Mouse (Mus musculus): ENCODE data around the gene Evi5l. TPM values are rescaled to one million over a fixed set of nuclear protein-coding genes. Genes with fewer than 3 reads are reported as not detected.

The Evi5l gene
- total and polyA plus RNA-seq, 3 experiments, result 4.5 to 10.8 TPM; not detected in 1

GRCm38 (mm10) chr8:4250306-4250970, 84.1 kb downstream of the Evi5l start:
- Histone ChIP-seq H3K79me2 (ENCODE audit: control insufficient read depth, insufficient read depth, low read length, poor library complexity) (peaks cover 1% of the 10 kb centered on the region), H3K27ac (ENCODE audit: control insufficient read depth, low read depth, low read length) (no peak overlapping the region), H3K9me3 (replicated peaks; ENCODE audit: insufficient read depth, low read length) (no peaks in the 10 kb centered on the region), H3K4me1 (ENCODE audit: control insufficient read depth in 1 of 2, insufficient read depth in 2 of 2, low read length in 2 of 2) (peaks cover 0 to 15% of the 10 kb centered on the region in 2 experiments; a peak in 2 of 4 replicates), H3K4me3 (ENCODE audit: control insufficient read depth in 1 of 2, insufficient read depth in 1 of 2, low read depth in 2 of 2, low read length in 2 of 2) (no peak overlapping the region), H3K9ac (ENCODE audit: control insufficient read depth, low read depth, low read length, poor library complexity, severe bottlenecking) (no peak overlapping the region), H3K36me3 (ENCODE audit: control insufficient read depth in 1 of 2, insufficient read depth in 2 of 2, low read length in 2 of 2) (peaks cover 1 to 6% of the 10 kb centered on the region in 2 experiments; a peak in 3 of 4 replicates), H3K27me3 (ENCODE audit: control insufficient read depth in 1 of 2, insufficient read depth in 2 of 2, low read length in 2 of 2) (no peaks in the 10 kb centered on the region)
- peak; percentile 88 for DNase-seq (ENCODE audit: low read depth, low spot score)
- no peak for TF ChIP-seq MAX (IDR thresholded peaks at IDR 0.05; ENCODE audit: low read length)
- no peak for TF ChIP-seq ETS1 (IDR thresholded peaks at IDR 0.05; ENCODE audit: low read depth, low read length)
- no peak for TF ChIP-seq USF1 (IDR thresholded peaks at IDR 0.05; ENCODE audit: low read depth, low read length)
- no peak for TF ChIP-seq HCFC1 (IDR thresholded peaks at IDR 0.05; ENCODE audit: low read depth, low read length)
- TF ChIP-seq EP300 (IDR thresholded peaks at IDR 0.05; ENCODE audit: low read depth in 1 of 2, low read length in 2 of 2), result 0 out of 4 replicates have a peak, but pooled peaks of 1 of the 2 experiments have one; percentile 13
- TF ChIP-seq JUND (IDR thresholded peaks at IDR 0.05; ENCODE audit: low read depth, low read length), result no peak
- no peak for TF ChIP-seq ELF1 (IDR thresholded peaks at IDR 0.05; ENCODE audit: low read depth, low read length)
- TF ChIP-seq MYB (IDR thresholded peaks at IDR 0.05; ENCODE audit: low read depth, low read length), result no peak
- peak; percentile 27; the same call in 1 of the 2 replicates for TF ChIP-seq BHLHE40 (IDR thresholded peaks at IDR 0.05; ENCODE audit: borderline replicate concordance, low read depth, low read length)
- peak; percentile 67 for TF ChIP-seq RAD21 (IDR thresholded peaks at IDR 0.05; ENCODE audit: low read depth, low read length)
- peak; percentile 46; the same call in 1 of the 2 replicates for TF ChIP-seq SIN3A (IDR thresholded peaks at IDR 0.05; ENCODE audit: low read length)
- no peak; the same call in 1 of the 2 replicates for TF ChIP-seq MXI1 (IDR thresholded peaks at IDR 0.05; ENCODE audit: low read depth, low read length)
- no peak for TF ChIP-seq GABPA (IDR thresholded peaks at IDR 0.05; ENCODE audit: low read depth, low read length)
- TF ChIP-seq TAL1 (IDR thresholded peaks at IDR 0.05; ENCODE audit: low read length), result no peak
- TF ChIP-seq MAZ (IDR thresholded peaks at IDR 0.05; ENCODE audit: low read depth, low read length), result 0 out of 2 replicates have a peak, but pooled peaks have one; percentile 22
- TF ChIP-seq ZNF384 (IDR thresholded peaks at IDR 0.05; ENCODE audit: low read depth, low read length), result no peak
- no peak for TF ChIP-seq ZKSCAN1 (IDR thresholded peaks at IDR 0.05; ENCODE audit: low read depth, low read length)
- TF ChIP-seq MEF2A (IDR thresholded peaks at IDR 0.05; ENCODE audit: extremely low read depth, insufficient replicate concordance, low read depth, low read length, poor library complexity, severe bottlenecking), result no peak
- TF ChIP-seq POLR2A (IDR thresholded peaks at IDR 0.05; ENCODE audit: control insufficient read depth in 1 of 2, insufficient read depth in 1 of 2, low read depth in 1 of 2, low read length in 2 of 2, poor library complexity in 1 of 2), result no peak
- TF ChIP-seq TBP (IDR thresholded peaks at IDR 0.05; ENCODE audit: low read depth, low read length), result no peak
- peak; percentile 91 for TF ChIP-seq SMC3 (IDR thresholded peaks at IDR 0.05; ENCODE audit: low read depth, low read length)
- TF ChIP-seq UBTF (IDR thresholded peaks at IDR 0.05; ENCODE audit: borderline replicate concordance, insufficient read depth, low read depth, low read length), result no peak
- TF ChIP-seq RCOR1 (IDR thresholded peaks at IDR 0.05; ENCODE audit: low read depth, low read length), result no peak
- no peak; the same call in 1 of the 2 replicates for TF ChIP-seq ZMIZ1 (IDR thresholded peaks at IDR 0.05; ENCODE audit: low read depth, low read length)
- no peak for TF ChIP-seq NELFE (IDR thresholded peaks at IDR 0.05; ENCODE audit: low read depth, low read length)
- TF ChIP-seq KAT2A (conservative IDR thresholded peaks at IDR 0.05; ENCODE audit: low read depth, low read length), result no peak
- TF ChIP-seq USF2 (IDR thresholded peaks at IDR 0.05; ENCODE audit: borderline replicate concordance in 1 of 2, insufficient read depth in 1 of 2, low read depth in 1 of 2, low read length in 2 of 2), result no peak
- no peak for TF ChIP-seq POLR2AphosphoS5 (IDR thresholded peaks at IDR 0.05; ENCODE audit: borderline replicate concordance, low read depth, low read length)
- TF ChIP-seq CHD1 (IDR thresholded peaks at IDR 0.05; ENCODE audit: low read depth, low read length), result no peak
- 0 out of 2 replicates have a peak, but pooled peaks have one; percentile 20 for TF ChIP-seq NRF1 (IDR thresholded peaks at IDR 0.05; ENCODE audit: insufficient read depth, low read depth, low read length, poor library complexity, severe bottlenecking)
- peak; percentile 69 for TF ChIP-seq ZC3H11A (IDR thresholded peaks at IDR 0.05; ENCODE audit: low read depth, low read length)
- TF ChIP-seq MYC (IDR thresholded peaks at IDR 0.05; ENCODE audit: low read depth, low read length), result no peak
- TF ChIP-seq GATA1 (IDR thresholded peaks at IDR 0.05; ENCODE audit: low read depth, low read length), result no peak
- no peak for TF ChIP-seq MAFK (IDR thresholded peaks at IDR 0.05; ENCODE audit: borderline replicate concordance, low read depth, low read length)
- no peak for TF ChIP-seq TCF12 (IDR thresholded peaks at IDR 0.05; ENCODE audit: low read depth, low read length)
- no peak; the same call in 1 of the 2 replicates for TF ChIP-seq POLR2AphosphoS2 (IDR thresholded peaks at IDR 0.05; ENCODE audit: low read length)

All from MEL (cell line).